Mouse (Mus musculus) intestine, embryonic 14.5 days (tissue): ENCODE measurements around the gene Cacnb4. TPM values are rescaled to one million over a fixed set of nuclear protein-coding genes. Genes with fewer than 3 reads are reported as not detected.

Experiments
- ATAC-seq: fragments of 200-750 bp; cut with Nextera tagmentation; replicated peaks from 2 replicates; pipeline ENCODE4 v1.8.0; 2017; ENCODE audit warnings: low read depth, moderate number of reproducible peaks, moderate TSS enrichment, moderate library complexity; ENCODE audit not compliant: low FRiP score, low TSS enrichment
- DNase-seq: peaks from one replicate; pipeline ENCODE4 v3.0.0-alpha.2; 2018; ENCODE audit warnings: low spot score
- H3K27ac ChIP-seq: fragments of 300-500 bp; sonication (generic); 2 replicates; pipeline ENCODE4 v1.5.1; 2014; ENCODE audit warnings: low read depth, mild to moderate bottlenecking, control low read depth
- H3K27me3 ChIP-seq: fragments of 300-500 bp; sonication (generic); replicated peaks from 2 replicates; pipeline ENCODE4 v1.6.1; 2014; ENCODE audit warnings: low read length, control low read depth; ENCODE audit not compliant: control insufficient read depth, insufficient read depth
- H3K36me3 ChIP-seq: fragments of 300-500 bp; sonication (generic); 2 replicates; pipeline ENCODE4 v1.6.1; 2014; ENCODE audit warnings: low read length, control low read depth; ENCODE audit not compliant: control insufficient read depth, insufficient read depth
- H3K4me1 ChIP-seq: fragments of 300-500 bp; sonication (generic); replicated peaks from 2 replicates; pipeline ENCODE4 v1.6.1; 2014; ENCODE audit warnings: low read length, control low read depth, mixed read lengths; ENCODE audit not compliant: control insufficient read depth, insufficient read depth
- H3K4me2 ChIP-seq: fragments of 300-500 bp; sonication (generic); 2 replicates; pipeline ENCODE4 v1.6.1; 2014; ENCODE audit warnings: low read length
- H3K4me3 ChIP-seq: fragments of 300-500 bp; sonication (generic); 2 replicates; pipeline ENCODE4 v1.5.1; 2014; ENCODE audit warnings: low read depth, low read length, control low read depth, mixed read lengths
- H3K9ac ChIP-seq: fragments of 300-500 bp; sonication (generic); 2 replicates; pipeline ENCODE4 v1.6.1; 2014; ENCODE audit warnings: mild to moderate bottlenecking, low read length
- H3K9me3 ChIP-seq: fragments of 300-500 bp; sonication (generic); 2 replicates; pipeline ENCODE4 v1.6.1; 2016; ENCODE audit warnings: low read length, control low read depth; ENCODE audit not compliant: control insufficient read depth
- WGBS: fragments of 180-500 bp; shearing (Covaris S2); extraction: QIAGEN DNeasy Blood & Tissue Kit; methylation state at CpG from one replicate; pipeline ENCODE4 v1.1.7; 2014; 5-methylcytosine and 5-hydroxymethylcytosine counted together
- polyA plus RNA-seq: library from polyadenylated mRNA; unstranded; fragments of >200 nt; fragmentation: Nextera tagmentation; extraction: Ambion mirVana; gene quantifications from 2 replicates; pipeline ENCODE4 v1.2.1, GENCODE M21; 2014

Cacnb4 gene
- polyA plus RNA-seq, 1 experiment from 2014 or later: 0.60 TPM

- Histone ChIP-seq H3K27ac (no peak overlapping the region), H3K4me2 (peak overlapping the region; percentile 12; the same call in 1 of the 2 replicates), H3K36me3 (no peaks in the 10 kb centered on the region), H3K9me3 (no peaks in the 10 kb centered on the region), H3K4me1 (0 out of 2 replicates have a peak, but pooled peaks cover 6% of the 10 kb centered on the region), H3K27me3 (no peaks in the 10 kb centered on the region), H3K4me3 (no peak overlapping the region), H3K9ac (no peak overlapping the region)
- 72% methylated on average over 7 of the region's 7 CpGs for WGBS
- DNase-seq (no peak), ATAC-seq (no peak)
These were observed 86.2 kb downstream of the Cacnb4 start for GRCm38 (mm10) chr2:52590340-52590969.

GRCm38 (mm10) chr2:52589514-52589913 is 87.1 kb downstream of the Cacnb4 start:
- Histone ChIP-seq H3K27me3 (no peaks in the 10 kb centered on the region), H3K4me2 (no peak overlapping the region), H3K27ac (no peak overlapping the region), H3K4me1 (0 out of 2 replicates have a peak, but pooled peaks cover 6% of the 10 kb centered on the region), H3K9ac (no peak overlapping the region), H3K4me3 (no peak overlapping the region), H3K9me3 (no peaks in the 10 kb centered on the region), H3K36me3 (no peaks in the 10 kb centered on the region)
- DNase-seq: no peak
- no peak for ATAC-seq
- WGBS: 87% methylated on average over 4 of the region's 4 CpGs

DNA sequence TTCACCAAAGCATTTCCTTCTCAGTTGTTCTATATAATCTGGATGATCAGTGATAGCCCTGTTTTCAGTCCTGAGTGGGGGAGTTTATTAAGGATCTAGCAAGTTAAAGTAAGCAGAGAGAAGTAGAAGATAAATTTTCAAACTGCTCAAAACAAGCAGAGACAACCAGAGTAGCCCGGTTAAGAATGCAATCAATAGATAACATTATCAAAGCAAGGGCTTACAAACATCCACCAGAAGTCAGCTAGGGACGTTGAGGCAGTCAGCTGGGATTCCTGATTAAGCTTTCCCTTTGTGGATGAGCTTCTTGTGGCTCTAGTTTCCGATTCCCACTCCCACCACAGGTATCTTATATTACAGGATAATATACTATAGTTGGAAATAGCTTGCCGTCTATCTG is 91.2 kb downstream of the Cacnb4 start:
- no peaks in the 10 kb centered on the region for H3K27me3 ChIP-seq
- no peaks in the 10 kb centered on the region for H3K9me3 ChIP-seq
- no peak overlapping the region for H3K27ac ChIP-seq
- 71% methylated on average over 4 of the region's 4 CpGs for WGBS
- H3K4me2 ChIP-seq: no peak overlapping the region
- H3K4me3 ChIP-seq: no peak overlapping the region
- no peaks in the 10 kb centered on the region for H3K36me3 ChIP-seq
- ATAC-seq (no peak), DNase-seq (no peak)
- H3K9ac ChIP-seq: no peak overlapping the region
- H3K4me1 ChIP-seq: 0 out of 2 replicates have a peak, but pooled peaks cover 1% of the 10 kb centered on the region

- H3K27me3 ChIP-seq: no peaks in the 10 kb centered on the region
- no peaks in the 10 kb centered on the region for H3K9me3 ChIP-seq
- no peak overlapping the region for H3K27ac ChIP-seq
- no peak for DNase-seq
- H3K36me3 ChIP-seq: no peaks in the 10 kb centered on the region
- no peak overlapping the region for H3K9ac ChIP-seq
- 84% methylated on average over 10 of the region's 11 CpGs for WGBS
- no peak overlapping the region for H3K4me2 ChIP-seq
- H3K4me1 ChIP-seq: no peaks in the 10 kb centered on the region
- H3K4me3 ChIP-seq: no peak overlapping the region
- no peak for ATAC-seq
These were observed 95.4 kb downstream of the Cacnb4 start for GRCm38 (mm10) chr2:52581132-52581781.

DNA sequence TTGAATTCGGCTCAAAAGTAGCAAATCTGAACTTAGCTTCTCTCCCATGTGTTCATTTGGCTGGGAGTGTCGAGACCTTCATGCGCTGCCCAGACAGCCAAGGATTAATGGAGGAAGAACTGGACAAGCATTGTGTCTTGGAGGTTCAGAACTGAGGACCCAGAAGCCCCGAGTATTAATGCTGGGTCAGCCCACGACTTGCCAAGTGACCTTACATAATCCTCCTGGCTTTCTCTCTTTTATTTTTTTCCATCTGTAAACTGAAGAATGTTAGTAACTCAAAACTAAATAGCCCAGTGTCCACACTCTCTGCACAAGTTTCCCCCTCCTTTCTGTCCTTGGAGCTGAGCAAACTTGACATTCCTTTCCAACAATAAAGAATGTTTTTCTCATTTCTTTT is 95.9 kb downstream of the Cacnb4 start:
- ATAC-seq (no peak), DNase-seq (no peak)
- Histone ChIP-seq H3K36me3 (no peaks in the 10 kb centered on the region), H3K4me1 (no peaks in the 10 kb centered on the region), H3K4me2 (no peak overlapping the region), H3K4me3 (no peak overlapping the region), H3K9me3 (no peaks in the 10 kb centered on the region), H3K27ac (peak overlapping the region; percentile 8; the same call in 1 of the 2 replicates), H3K9ac (no peak overlapping the region), H3K27me3 (no peaks in the 10 kb centered on the region)
- 56% methylated on average over 5 of the region's 5 CpGs for WGBS

GRCm38 (mm10) chr2:52578846-52579245 is 97.8 kb downstream of the Cacnb4 start:
- Histone ChIP-seq H3K4me2 (no peak overlapping the region), H3K4me1 (no peaks in the 10 kb centered on the region), H3K36me3 (no peaks in the 10 kb centered on the region), H3K9ac (no peak overlapping the region), H3K4me3 (no peak overlapping the region), H3K27ac (no peak overlapping the region), H3K27me3 (no peaks in the 10 kb centered on the region), H3K9me3 (no peaks in the 10 kb centered on the region)
- ATAC-seq (no peak), DNase-seq (no peak)
- WGBS: 45% methylated on average over 3 of the region's 3 CpGs

DNA sequence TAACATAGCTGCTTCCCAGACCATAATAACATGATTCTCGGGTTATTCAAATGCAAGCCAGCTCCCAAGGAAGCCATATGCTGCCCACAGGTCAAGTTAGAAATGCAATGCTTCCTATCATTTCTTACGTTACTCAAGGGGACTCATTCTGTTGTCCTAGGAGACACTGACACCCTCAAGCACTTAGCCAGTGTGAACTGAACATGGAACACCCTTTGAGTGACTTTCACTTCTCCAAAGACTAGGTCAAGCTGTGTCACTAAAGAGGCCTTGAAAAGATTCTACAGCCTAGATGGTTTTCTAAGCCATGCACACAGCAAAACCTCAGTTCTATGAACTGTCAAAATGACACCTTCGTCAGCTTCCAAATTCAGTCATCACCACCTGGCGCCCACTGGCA is 98.9 kb downstream of the Cacnb4 start:
- H3K9ac ChIP-seq: no peak overlapping the region
- no peak for ATAC-seq
- H3K4me3 ChIP-seq: no peak overlapping the region
- 86% methylated on average over 4 of the region's 4 CpGs for WGBS
- H3K4me1 ChIP-seq: no peaks in the 10 kb centered on the region
- no peaks in the 10 kb centered on the region for H3K27me3 ChIP-seq
- no peaks in the 10 kb centered on the region for H3K36me3 ChIP-seq
- DNase-seq: no peak
- H3K9me3 ChIP-seq: no peaks in the 10 kb centered on the region
- H3K4me2 ChIP-seq: no peak overlapping the region
- H3K27ac ChIP-seq: no peak overlapping the region

- DNase-seq: no peak
- no peaks in the 10 kb centered on the region for H3K9me3 ChIP-seq
- H3K4me1 ChIP-seq: no peaks in the 10 kb centered on the region
- no peak overlapping the region for H3K27ac ChIP-seq
- H3K36me3 ChIP-seq: no peaks in the 10 kb centered on the region
- no peak for ATAC-seq
- no peak overlapping the region for H3K4me2 ChIP-seq
- no peaks in the 10 kb centered on the region for H3K27me3 ChIP-seq
- H3K4me3 ChIP-seq: no peak overlapping the region
- no peak overlapping the region for H3K9ac ChIP-seq
- WGBS: 100% methylated on average over 2 of the region's 2 CpGs
These were observed 100.1 kb downstream of the Cacnb4 start for GRCm38 (mm10) chr2:52576546-52576945.
